Mouse (Mus musculus) CH12.LX (cell line): ENCODE data around the gene Narfl. TPM values are rescaled to one million over a fixed set of nuclear protein-coding genes. Genes with fewer than 3 reads are reported as not detected.

ENCODE experiments used
- DNase-seq: peaks from one replicate; pipeline ENCODE4 v3.0.0-alpha.2; 2013; ENCODE audit errors: extremely low read depth
- H3K27ac ChIP-seq: 2 replicates; pipeline ENCODE4 v1.5.1; 2012; ENCODE audit warnings: low read depth, mild to moderate bottlenecking, control low read depth, moderate library complexity; ENCODE audit not compliant: insufficient read depth
- H3K27me3 ChIP-seq: replicated peaks from 2 replicates; pipeline ENCODE3; 2012; ENCODE audit warnings: inconsistent platforms
- H3K36me3 ChIP-seq, 2 experiments: replicated peaks in 1 of 2; 2 replicates each; pipeline versions ENCODE3 to v1.6.1; 2012; ENCODE audit warnings: inconsistent platforms in 1 of 2, low read length in 1 of 2, mild to moderate bottlenecking in 1 of 2, mixed read lengths in 1 of 2, moderate library complexity in 1 of 2; ENCODE audit not compliant: control insufficient read depth in 1 of 2, insufficient read depth in 1 of 2
- H3K4me1 ChIP-seq, 2 experiments: 2 replicates each; pipeline ENCODE4 v1.6.1; 2012; ENCODE audit warnings: inconsistent platforms in 1 of 2, moderate library complexity in 1 of 2; ENCODE audit not compliant: insufficient read depth in 2 of 2, control insufficient read depth in 1 of 2
- H3K4me2 ChIP-seq: 2 replicates; pipeline ENCODE4 v1.6.1; 2012; ENCODE audit warnings: low read depth, mild to moderate bottlenecking, control low read depth; ENCODE audit not compliant: poor library complexity, insufficient read depth, severe bottlenecking
- H3K4me3 ChIP-seq, 3 experiments: fragments of 150-350 bp in 1 of 3; sonication (generic) in 1 of 3; replicated peaks in 1 of 3; 2 replicates each; pipeline versions ENCODE3 to v1.5.1; 2011 to 2012; ENCODE audit warnings: low read depth in 2 of 3, low read length in 2 of 3, mild to moderate bottlenecking in 2 of 3, moderate library complexity in 2 of 3, control low read depth in 1 of 3, improper control_type of control experiment in 1 of 3, inconsistent platforms in 1 of 3, mixed read lengths in 1 of 3; ENCODE audit not compliant: poor library complexity in 1 of 3
- H3K79me2 ChIP-seq: replicated peaks from 2 replicates; pipeline ENCODE4 v1.6.1; 2012; ENCODE audit warnings: mild to moderate bottlenecking, moderate library complexity; ENCODE audit not compliant: control insufficient read depth, poor library complexity, insufficient read depth, severe bottlenecking; ENCODE audit errors: extremely low read depth
- H3K9ac ChIP-seq: 2 replicates; pipeline ENCODE4 v1.6.1; 2012; ENCODE audit warnings: low read depth, mild to moderate bottlenecking, control low read depth, moderate library complexity; ENCODE audit not compliant: insufficient read depth
- H3K9me3 ChIP-seq: replicated peaks from 2 replicates; pipeline ENCODE3; 2012; ENCODE audit warnings: low read length, inconsistent platforms, mixed read lengths
- BHLHE40 ChIP-seq: IDR thresholded peaks from 2 replicates; pipeline ENCODE4 v1.6.1; 2011; ENCODE audit warnings: mild to moderate bottlenecking, low read depth, low read length, improper control_type of control experiment
- CHD1 ChIP-seq: IDR thresholded peaks from 2 replicates; pipeline ENCODE4 v1.6.1; 2012; ENCODE audit warnings: low read depth, low read length, improper control_type of control experiment, inconsistent platforms
- CHD2 ChIP-seq: IDR thresholded peaks from 2 replicates; pipeline ENCODE4 v1.6.1; 2011; ENCODE audit warnings: low read length, improper control_type of control experiment
- CTCF ChIP-seq, 2 experiments: IDR thresholded peaks in 1 of 2; conservative IDR thresholded peaks in 1 of 2; 2 replicates each; pipeline ENCODE4 v1.5.1; 2011 to 2012; ENCODE audit warnings: low read depth in 2 of 2, low read length in 2 of 2, improper control_type of control experiment in 1 of 2, inconsistent platforms in 1 of 2, mild to moderate bottlenecking in 1 of 2, moderate library complexity in 1 of 2
- ELF1 ChIP-seq: IDR thresholded peaks from 2 replicates; pipeline ENCODE4 v1.6.1; 2014; ENCODE audit warnings: low read depth, mild to moderate bottlenecking, inconsistent platforms, low read length, improper control_type of control experiment
- HCFC1 ChIP-seq: IDR thresholded peaks from 2 replicates; pipeline ENCODE4 v1.6.1; 2012; ENCODE audit warnings: low read depth, mild to moderate bottlenecking, inconsistent platforms, low read length, improper control_type of control experiment
- MAFK ChIP-seq: IDR thresholded peaks from 2 replicates; pipeline ENCODE4 v1.6.1; 2011; ENCODE audit warnings: low read length, improper control_type of control experiment; ENCODE audit not compliant: insufficient replicate concordance
- MAX ChIP-seq: IDR thresholded peaks from 2 replicates; pipeline ENCODE4 v1.6.1; 2011; ENCODE audit warnings: low read length, improper control_type of control experiment
- MAZ ChIP-seq: IDR thresholded peaks from 2 replicates; pipeline ENCODE4 v1.6.1; 2012; ENCODE audit warnings: low read depth, mild to moderate bottlenecking, inconsistent platforms, low read length, improper control_type of control experiment, moderate library complexity
- MXI1 ChIP-seq: IDR thresholded peaks from 2 replicates; pipeline ENCODE4 v1.6.1; 2011; ENCODE audit warnings: mild to moderate bottlenecking, low read depth, low read length, improper control_type of control experiment
- NRF1 ChIP-seq: IDR thresholded peaks from 2 replicates; pipeline ENCODE4 v1.6.1; 2014; ENCODE audit warnings: low read depth, mild to moderate bottlenecking, inconsistent platforms, low read length, improper control_type of control experiment, moderate library complexity
- PAX5 ChIP-seq: IDR thresholded peaks from 2 replicates; pipeline ENCODE4 v1.6.1; 2012; ENCODE audit warnings: low read length, inconsistent platforms, mixed read lengths
- POLR2A ChIP-seq: IDR thresholded peaks from 2 replicates; pipeline ENCODE4 v1.6.1; 2011; ENCODE audit warnings: low read depth, mild to moderate bottlenecking, improper control_type of control experiment, low read length
- POLR2AphosphoS2 ChIP-seq: IDR thresholded peaks from 2 replicates; pipeline ENCODE4 v1.6.1; 2011; ENCODE audit warnings: low read depth, low read length, improper control_type of control experiment
- SIN3A ChIP-seq: IDR thresholded peaks from 2 replicates; pipeline ENCODE4 v1.6.1; 2012; ENCODE audit warnings: low read length, improper control_type of control experiment, inconsistent platforms
- TBP ChIP-seq: conservative IDR thresholded peaks from 2 replicates; pipeline ENCODE4 v1.6.1; 2011; ENCODE audit warnings: low read depth, low read length, improper control_type of control experiment
- TCF12 ChIP-seq: IDR thresholded peaks from 2 replicates; pipeline ENCODE4 v1.6.1; 2014; ENCODE audit warnings: low read depth, mild to moderate bottlenecking, inconsistent platforms, low read length, improper control_type of control experiment
- USF1 ChIP-seq: IDR thresholded peaks from 2 replicates; pipeline ENCODE4 v1.6.1; 2014; ENCODE audit warnings: low read depth, mild to moderate bottlenecking, inconsistent platforms, low read length, improper control_type of control experiment
- ZC3H11A ChIP-seq: IDR thresholded peaks from 2 replicates; pipeline ENCODE4 v1.6.1; 2012; ENCODE audit warnings: low read depth, mild to moderate bottlenecking, inconsistent platforms, low read length, improper control_type of control experiment
- ZKSCAN1 ChIP-seq: IDR thresholded peaks from 2 replicates; pipeline ENCODE4 v1.6.1; 2012; ENCODE audit warnings: low read depth, inconsistent platforms, low read length, improper control_type of control experiment, borderline replicate concordance
- ZMIZ1 ChIP-seq: IDR thresholded peaks from 2 replicates; pipeline ENCODE4 v1.6.1; 2012; ENCODE audit warnings: low read depth, mild to moderate bottlenecking, inconsistent platforms, low read length, improper control_type of control experiment
- ZNF384 ChIP-seq: IDR thresholded peaks from 2 replicates; pipeline ENCODE4 v1.6.1; 2012; ENCODE audit warnings: low read depth, low read length, improper control_type of control experiment, inconsistent platforms
- dilution Hi-C: fragments of 300-500 bp; cut with MboI; formaldehyde crosslinking; loops from 2 replicates; pipeline ENCODE4 v1.14.3; 2020; ENCODE audit warnings: low sequenced_read_pairs; ENCODE audit not compliant: extremely low pct_unique_long_range_greater_than_20kb, extremely low pct_ligation_motif_present
- in situ Hi-C: fragments of 300-500 bp; cut with MboI; formaldehyde crosslinking; loops from 3 replicates; pipeline ENCODE4 v1.14.3; 2019; ENCODE audit warnings: low sequenced_read_pairs, low pct_ligation_motif_present, low pct_unique_long_range_greater_than_20kb, mixed read lengths
- polyA plus RNA-seq: library from polyadenylated mRNA; unstranded; fragments of >175 nt; gene quantifications from 2 replicates; pipeline ENCODE4 v1.2.1, GENCODE M21; 2012; ENCODE audit warnings: low read depth; ENCODE audit not compliant: insufficient read length
- total RNA-seq, 2 experiments: library from RNA; depleted of rRNA; stranded (reverse); fragments of 300-350 nt in 1 of 2; fragments of >200 nt in 1 of 2; gene quantifications; 2 replicates each; pipeline ENCODE4 v1.2.3; 2012 to 2014

Gene Narfl
- total and polyA plus RNA-seq, 3 experiments = 13.3 to 22.0 (median 16.5) TPM

DNA sequence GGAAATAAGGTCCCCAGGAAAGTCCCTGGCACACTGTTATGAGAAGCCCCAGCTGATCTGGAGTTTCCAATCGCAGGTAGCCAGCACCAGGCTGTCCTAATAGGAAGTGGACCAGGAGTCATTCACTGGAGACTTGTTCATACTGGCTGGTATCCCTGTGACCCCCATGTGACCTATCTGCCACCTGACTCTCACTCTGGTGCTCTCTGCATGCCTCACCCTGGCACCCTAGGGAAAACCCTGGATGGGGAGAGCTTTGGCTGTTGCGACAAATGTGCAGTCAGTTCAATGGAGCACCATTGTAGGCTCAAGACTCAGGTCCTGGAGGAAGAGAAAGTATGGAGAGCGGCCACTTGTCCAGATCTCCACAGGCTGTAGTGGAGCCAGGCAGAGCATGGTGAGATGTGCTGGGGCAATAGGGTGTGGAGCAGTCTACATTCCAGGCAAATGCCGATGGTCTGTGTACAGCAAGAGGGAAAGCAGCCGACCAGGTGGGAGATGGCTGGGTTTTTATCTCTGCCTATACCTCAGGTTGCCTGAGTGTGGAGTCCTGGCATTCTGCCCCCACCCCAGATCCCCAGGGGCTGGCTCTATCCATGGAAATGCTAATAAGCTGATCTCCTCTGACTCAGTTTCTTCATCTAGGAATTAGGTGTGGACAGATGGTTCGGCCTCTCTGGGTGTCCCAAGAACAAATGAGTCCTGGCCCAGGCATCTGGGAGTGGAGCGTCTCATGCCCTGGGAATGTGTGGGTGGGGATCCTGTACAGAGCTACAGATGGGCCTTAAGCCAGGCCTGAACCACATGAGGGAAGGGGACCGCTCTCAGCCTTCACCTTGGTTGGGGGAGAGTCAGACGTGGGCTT lies 17.0 kb upstream of the Narfl start:
- TF ChIP-seq SIN3A = no peak
- no peak for TF ChIP-seq MXI1
- no peak for TF ChIP-seq POLR2AphosphoS2
- TF ChIP-seq CHD1 = no peak
- TF ChIP-seq ZNF384 = no peak
- no peak for TF ChIP-seq MAX
- TF ChIP-seq USF1 = no peak
- TF ChIP-seq MAZ = no peak
- no peak for TF ChIP-seq ZC3H11A
- no peak for TF ChIP-seq ELF1
- no peak for TF ChIP-seq CTCF (conservative IDR thresholded peaks at IDR 0.05 in 1 of 2, IDR thresholded peaks at IDR 0.05 in 1 of 2; ENCODE audit: low read depth in 2 of 2, low read length in 2 of 2)
- TF ChIP-seq MAFK = no peak
- TF ChIP-seq CHD2 = no peak
- H3K4me1 ChIP-seq = no peaks in the 10 kb centered on the region
- in situ Hi-C loops (no loop called here), dilution Hi-C loops (no loop called here)
- H3K27ac ChIP-seq = no peak overlapping the region
- no peak for DNase-seq
- H3K36me3 ChIP-seq = no peaks in the 10 kb centered on the region
- H3K79me2 ChIP-seq = no peaks in the 10 kb centered on the region
- peaks cover 97% of the 10 kb centered on the region for H3K27me3 ChIP-seq
- no peak overlapping the region for H3K4me2 ChIP-seq
- H3K9me3 ChIP-seq = no peaks in the 10 kb centered on the region
- no peak overlapping the region for H3K9ac ChIP-seq
- no peak overlapping the region for H3K4me3 ChIP-seq

DNA sequence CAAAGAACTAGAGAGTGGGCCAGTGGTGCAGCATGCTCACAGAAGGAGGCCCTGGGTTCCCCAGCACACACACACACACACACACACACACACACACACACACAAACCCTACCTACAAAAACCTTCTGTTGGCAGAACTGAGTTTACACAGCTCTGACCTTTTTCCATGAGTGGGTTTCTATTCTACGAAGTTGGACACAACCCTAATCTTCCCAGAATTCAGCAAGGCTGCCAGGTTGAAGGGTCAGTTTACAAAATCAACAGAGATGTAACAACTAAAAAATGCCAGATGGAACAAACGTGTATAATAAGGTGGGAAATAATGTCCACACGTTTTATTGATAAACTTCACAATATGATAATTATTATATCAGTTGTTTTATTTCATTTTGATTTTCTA lies 15.9 kb upstream of the Narfl start:
- no peak overlapping the region for H3K9ac ChIP-seq
- peaks cover 97% of the 10 kb centered on the region for H3K27me3 ChIP-seq
- dilution Hi-C loops = no loop called here

More for the DNA sequence above, 15.9 kb upstream of the Narfl start:
- Histone ChIP-seq H3K36me3 (no peaks in the 10 kb centered on the region), H3K27ac (no peak overlapping the region), H3K4me2 (no peak overlapping the region), H3K79me2 (no peaks in the 10 kb centered on the region), H3K4me1 (no peaks in the 10 kb centered on the region), H3K4me3 (no peak overlapping the region), H3K9me3 (no peaks in the 10 kb centered on the region)
- in situ Hi-C loops = no loop called here
- TF ChIP-seq MAFK = no peak
- no peak for TF ChIP-seq PAX5
- no peak for TF ChIP-seq ZKSCAN1
- TF ChIP-seq SIN3A = no peak
- no peak for TF ChIP-seq BHLHE40
- TF ChIP-seq TCF12 = no peak
- no peak for TF ChIP-seq HCFC1
- no peak for TF ChIP-seq NRF1
- no peak for TF ChIP-seq ZMIZ1
- TF ChIP-seq ELF1 = no peak
- TF ChIP-seq USF1 = no peak
- TF ChIP-seq CTCF (conservative IDR thresholded peaks at IDR 0.05 in 1 of 2, IDR thresholded peaks at IDR 0.05 in 1 of 2; ENCODE audit: low read depth in 2 of 2, low read length in 2 of 2) = no peak
- no peak for TF ChIP-seq CHD1
- no peak for TF ChIP-seq TBP
- no peak for TF ChIP-seq ZNF384
- TF ChIP-seq POLR2A = no peak
- no peak for DNase-seq
